Mouse (Mus musculus) neural tube, embryonic 13.5 days (tissue): ENCODE results near the gene Bcdin3d. TPM values are rescaled to one million over a fixed set of nuclear protein-coding genes. Genes with fewer than 3 reads are reported as not detected.

Experiments used
- polyA plus RNA-seq: library from polyadenylated mRNA; unstranded; fragments of >200 nt; fragmentation: Nextera tagmentation; extraction: Ambion mirVana; gene quantifications from 2 replicates; pipeline ENCODE4 v1.2.1, GENCODE M21; 2015

Gene Bcdin3d
- polyA plus RNA-seq, 1 experiment from 2014 or later = 19.6 TPM

Other genes with a start within 250 kb of the Bcdin3d start
- gene Kcnh3, start 249.9 kb downstream of the Bcdin3d start, polyA plus RNA-seq = 0.74 and 0.84 TPM in 2 replicates
- 168 and 181 TPM in 2 replicates for gene Mcrs1, start 222.8 kb downstream of the Bcdin3d start, polyA plus RNA-seq
- 90.1 and 101 TPM in 2 replicates for gene Prpf40b, start 179.6 kb downstream of the Bcdin3d start, polyA plus RNA-seq
- gene Fam186b, start 178.8 kb downstream of the Bcdin3d start, polyA plus RNA-seq = 0.52 and 0.54 TPM in 2 replicates
- gene Fmnl3, start 104.2 kb downstream of the Bcdin3d start, polyA plus RNA-seq = 9.3 and 11.7 TPM in 2 replicates
- 254 and 261 TPM in 2 replicates for gene Tmbim6, start 81.8 kb downstream of the Bcdin3d start, polyA plus RNA-seq
- 14.5 and 18.3 TPM in 2 replicates for gene Nckap5l, start 17.0 kb downstream of the Bcdin3d start, polyA plus RNA-seq
- gene Faim2, start 53.4 kb upstream of the Bcdin3d start, polyA plus RNA-seq = 22.2 and 23.8 TPM in 2 replicates
- not detected in 2 replicates for gene Aqp2, start 104.3 kb upstream of the Bcdin3d start, polyA plus RNA-seq
- 1.9 and 2.3 TPM in 2 replicates for gene Aqp5, start 116.1 kb upstream of the Bcdin3d start, polyA plus RNA-seq
- 3.5 and 3.6 TPM in 2 replicates for gene Aqp6, start 126.7 kb upstream of the Bcdin3d start, polyA plus RNA-seq
- gene Racgap1, start 176.9 kb upstream of the Bcdin3d start, polyA plus RNA-seq = 130 and 133 TPM in 2 replicates
- 76.0 and 77.8 TPM in 2 replicates for gene Asic1, start 195.6 kb upstream of the Bcdin3d start, polyA plus RNA-seq
- 117 and 134 TPM in 2 replicates for gene Smarcd1, start 227.4 kb upstream of the Bcdin3d start, polyA plus RNA-seq
- gene Gm17349, start 230.8 kb upstream of the Bcdin3d start, polyA plus RNA-seq = not detected in 2 replicates
- 1.6 and 1.8 TPM in 2 replicates for gene Gpd1, start 242.8 kb upstream of the Bcdin3d start, polyA plus RNA-seq